7 mouse cellular contexts compared by ENCODE assay signal in genomic region chr13:112416410-112417162, GRCm38 (mm10). TPM values are rescaled to one million over a fixed set of nuclear protein-coding genes. Genes with fewer than 3 reads are reported as not detected.
A peak's percentile ranks its signal among the peaks of the same experiment; 100 is the strongest.
DNase-seq lines count a peak whose midpoint lies in the region; ATAC-seq and TF ChIP-seq lines count a peak whose summit lies in the region.

No protein-coding gene starts in this region.

- TF ChIP-seq POLR2A in liver, adult 2 months (IDR thresholded peaks at IDR 0.05; ENCODE audit: extremely low read depth, insufficient read depth, low read length): no peak

- peak overlapping the region; percentile 44; the same call in 1 of the 2 replicates for H3K27ac ChIP-seq in liver, adult 2 months (replicated peaks; ENCODE audit: insufficient read depth, low read depth, low read length)
- peak overlapping the region; percentile 86 for H3K27ac ChIP-seq in embryonic facial prominence, embryonic 14.5 days (replicated peaks; ENCODE audit: low read depth, low read length)
- H3K27ac ChIP-seq in liver, embryonic 16.5 days (ENCODE audit: low read length): peak overlapping the region; percentile 15; the same call in 1 of the 2 replicates

- no peak overlapping the region for H3K9ac ChIP-seq in liver, adult 2 months (ENCODE audit: low read depth, low read length)
- H3K9ac ChIP-seq in embryonic facial prominence, embryonic 14.5 days (ENCODE audit: low read depth, low read length): 0 out of 2 replicates have a peak overlapping the region, but pooled peaks have one; percentile 22
- no peak overlapping the region for H3K9ac ChIP-seq in liver, embryonic 16.5 days (ENCODE audit: low read depth, low read length)

- no peak for DNase-seq in liver, adult 2 months (ENCODE audit: extremely low read depth, low read depth, low spot score)
- DNase-seq in liver: no peak
- peak; percentile 84 for DNase-seq in ZHBTc4 (ENCODE audit: low read depth, low spot score)
- peak; percentile 83 for DNase-seq in embryonic facial prominence, embryonic 14.5 days (ENCODE audit: low spot score)
- no peak for DNase-seq in cerebellum, adult 9-10 months
- DNase-seq in layer of hippocampus, adult 9-10 months (ENCODE audit: low spot score): no peak

- H3K4me3 ChIP-seq in liver, adult 2 months (ENCODE audit: insufficient read depth, low read depth, low read length): no peak overlapping the region
- H3K4me3 ChIP-seq in embryonic facial prominence, embryonic 14.5 days (ENCODE audit: low read depth, low read length): no peak overlapping the region
- no peak overlapping the region for H3K4me3 ChIP-seq in liver, embryonic 16.5 days (ENCODE audit: low read depth, low read length)

- no peaks in the 10 kb centered on the region for H3K9me3 ChIP-seq in embryonic facial prominence, embryonic 14.5 days (ENCODE audit: control insufficient read depth, low read length)
- H3K9me3 ChIP-seq in liver, embryonic 16.5 days (replicated peaks; ENCODE audit: control insufficient read depth, low read length): no peaks in the 10 kb centered on the region

- ATAC-seq in embryonic facial prominence, embryonic 14.5 days (ENCODE audit: low read depth): peak; percentile 62; the same call in 1 of the 2 replicates
- ATAC-seq in liver, embryonic 16.5 days (ENCODE audit: low read depth): no peak

- peaks cover 1% of the 10 kb centered on the region; the same call in 1 of the 2 replicates for H3K4me1 ChIP-seq in liver, adult 2 months (ENCODE audit: control insufficient read depth, insufficient read depth, low read length)
- peaks cover 11% of the 10 kb centered on the region for H3K4me1 ChIP-seq in embryonic facial prominence, embryonic 14.5 days (ENCODE audit: control insufficient read depth, insufficient read depth, low read length)
- H3K4me1 ChIP-seq in liver, embryonic 16.5 days (ENCODE audit: control insufficient read depth, low read depth, low read length): no peaks in the 10 kb centered on the region

- TF ChIP-seq CTCF in liver, adult 2 months (IDR thresholded peaks at IDR 0.05; ENCODE audit: low read depth, low read length): no peak

- 39% methylated on average over 8 of the region's 8 CpGs for WGBS in liver, adult 2 months
- 6% methylated on average over 8 of the region's 8 CpGs for WGBS in embryonic facial prominence, embryonic 14.5 days
- WGBS in liver, embryonic 16.5 days (ENCODE audit: insufficient replicate concordance): 24% methylated on average over 8 of the region's 8 CpGs

- peak overlapping the region; percentile 28; the same call in 1 of the 2 replicates for H3K4me2 ChIP-seq in embryonic facial prominence, embryonic 14.5 days (ENCODE audit: low read depth, low read length)
- H3K4me2 ChIP-seq in liver, embryonic 16.5 days (ENCODE audit: low read depth, low read length): no peak overlapping the region

- H3K79me2 ChIP-seq in liver, adult 2 months (ENCODE audit: control insufficient read depth, insufficient read depth, low read length): no peaks in the 10 kb centered on the region

- H3K36me3 ChIP-seq in liver, adult 2 months (ENCODE audit: control insufficient read depth, insufficient read depth, low read length): no peaks in the 10 kb centered on the region
- H3K36me3 ChIP-seq in embryonic facial prominence, embryonic 14.5 days (ENCODE audit: control insufficient read depth, insufficient read depth, low read length): no peaks in the 10 kb centered on the region
- H3K36me3 ChIP-seq in liver, embryonic 16.5 days (ENCODE audit: control insufficient read depth, insufficient read depth): no peaks in the 10 kb centered on the region

- no peaks in the 10 kb centered on the region for H3K27me3 ChIP-seq in liver, adult 2 months (ENCODE audit: control insufficient read depth, insufficient read depth, low read length)
- no peaks in the 10 kb centered on the region for H3K27me3 ChIP-seq in embryonic facial prominence, embryonic 14.5 days (replicated peaks; ENCODE audit: control insufficient read depth, insufficient read depth, low read length)
- no peaks in the 10 kb centered on the region for H3K27me3 ChIP-seq in liver, embryonic 16.5 days (ENCODE audit: control insufficient read depth, insufficient read depth, low read depth, low read length)

RNA-seq across cellular contexts. Expression of gene Il6st, which starts 47.3 kb away (rescaled TPM):
- total RNA-seq in liver, adult 2 months (2014; rRNA removed): 70.2 and 82.8 TPM in 2 replicates
- 16.0 and 18.9 TPM in 2 replicates for polyA plus RNA-seq in liver, adult 2 months (2012; rRNA removed)
- 43.2 and 47.4 TPM in 2 replicates for polyA plus RNA-seq in embryonic facial prominence, embryonic 14.5 days (2014; fragmentation: Nextera tagmentation; extraction: Ambion mirVana)
- polyA plus RNA-seq in liver, embryonic 16.5 days (2015; fragmentation: Nextera tagmentation; extraction: Ambion mirVana): 6.2 and 7.9 TPM in 2 replicates

Comparison
In these comparisons a context has a peak if more than half of its experiments do, and no peak if none do; other contexts are left out.
1. DNase-seq: peak in ZHBTc4 (single experiment) and embryonic facial prominence, embryonic 14.5 days (single experiment); none in liver, adult 2 months (single experiment), liver (single experiment), cerebellum, adult 9-10 months (single experiment) and layer of hippocampus, adult 9-10 months (single experiment).
2. H3K27ac ChIP-seq: peak in every context shown above with its lines; median percentile 86 in embryonic facial prominence, embryonic 14.5 days; 44 in liver, adult 2 months; 15 in liver, embryonic 16.5 days.